Mouse (Mus musculus) myocyte (in vitro differentiated cells): ENCODE measurements around the gene S100a2. TPM values are rescaled to one million over a fixed set of nuclear protein-coding genes. Genes with fewer than 3 reads are reported as not detected.

Experiments
- H3K27me3 ChIP-seq: one replicate; pipeline ENCODE4 v1.6.1; 2011; ENCODE audit not compliant: control insufficient read depth, insufficient read depth, insufficient read length
- H3K36me3 ChIP-seq: one replicate; pipeline ENCODE4 v1.6.1; 2011; ENCODE audit not compliant: control insufficient read depth, insufficient read depth
- H3K4me2 ChIP-seq: one replicate; pipeline ENCODE4 v1.6.1; 2011; ENCODE audit warnings: low read depth, control low read depth
- H3K4me3 ChIP-seq: one replicate; pipeline ENCODE4 v1.5.1; 2011; ENCODE audit warnings: mild to moderate bottlenecking, control low read depth, moderate library complexity
- H3K79me2 ChIP-seq: one replicate; pipeline ENCODE4 v1.6.1; 2011; ENCODE audit not compliant: control insufficient read depth, insufficient read depth
- H3ac ChIP-seq: one replicate; pipeline ENCODE4 v1.6.1; 2011; ENCODE audit not compliant: control insufficient read depth, insufficient read length
- CEBPB ChIP-seq: IDR thresholded peaks from 2 replicates; pipeline ENCODE4 v1.6.1; 2011; ENCODE audit warnings: mild to moderate bottlenecking, moderate library complexity; ENCODE audit not compliant: poor library complexity, insufficient read depth, severe bottlenecking
- E2F4 ChIP-seq: IDR thresholded peaks from one replicate; pipeline ENCODE4 v1.6.1; 2011; ENCODE audit warnings: mild to moderate bottlenecking, control low read depth, moderate library complexity; ENCODE audit not compliant: insufficient read depth
- MAX ChIP-seq: IDR thresholded peaks from one replicate; pipeline ENCODE4 v1.6.1; 2011; ENCODE audit warnings: low read depth, mild to moderate bottlenecking, control low read depth
- MYOD1 ChIP-seq, 3 experiments: IDR thresholded peaks; one replicate each; pipeline ENCODE4 v1.6.1; 2011; ENCODE audit warnings: control low read depth in 2 of 3, low read depth in 2 of 3, mild to moderate bottlenecking in 2 of 3, moderate library complexity in 1 of 3; ENCODE audit not compliant: insufficient read length in 2 of 3, control insufficient read depth in 1 of 3
- MYOG ChIP-seq, 3 experiments: IDR thresholded peaks; one replicate each; pipeline ENCODE4 v1.6.1; 2011; ENCODE audit warnings: control low read depth in 2 of 3, low read depth in 2 of 3, mild to moderate bottlenecking in 2 of 3; ENCODE audit not compliant: insufficient read length in 2 of 3, control insufficient read depth in 1 of 3, insufficient read depth in 1 of 3
- POLR2A ChIP-seq: IDR thresholded peaks from one replicate; pipeline ENCODE4 v1.6.1; 2011; ENCODE audit warnings: low read depth, mild to moderate bottlenecking, control low read depth, moderate library complexity; ENCODE audit not compliant: insufficient read length
- POLR2AphosphoS2 ChIP-seq: IDR thresholded peaks from one replicate; pipeline ENCODE4 v1.6.1; 2011; ENCODE audit warnings: low read depth, control low read depth; ENCODE audit not compliant: insufficient read length
- REST ChIP-seq: IDR thresholded peaks from one replicate; pipeline ENCODE4 v1.6.1; 2011; ENCODE audit warnings: mild to moderate bottlenecking, control low read depth, moderate library complexity; ENCODE audit not compliant: insufficient read depth, insufficient read length
- SRF ChIP-seq: IDR thresholded peaks from one replicate; pipeline ENCODE4 v1.6.1; 2011; ENCODE audit warnings: low read depth; ENCODE audit not compliant: control insufficient read depth, insufficient read length
- TCF12 ChIP-seq: IDR thresholded peaks from one replicate; pipeline ENCODE4 v1.6.1; 2011; ENCODE audit warnings: mild to moderate bottlenecking, control low read depth; ENCODE audit not compliant: poor library complexity, insufficient read depth, severe bottlenecking
- TCF3 ChIP-seq: IDR thresholded peaks from one replicate; pipeline ENCODE4 v1.6.1; 2011; ENCODE audit warnings: low read depth, control low read depth; ENCODE audit not compliant: insufficient read length
- USF1 ChIP-seq: IDR thresholded peaks from one replicate; pipeline ENCODE4 v1.6.1; 2011; ENCODE audit warnings: low read depth, mild to moderate bottlenecking, control low read depth, moderate library complexity
- polyA plus RNA-seq: library from polyadenylated mRNA; unstranded; fragments of >200 nt; fragmentation: generic; extraction: Trizol; gene quantifications from one replicate; pipeline ENCODE4 v1.2.1, GENCODE M21; 2012; ENCODE audit warnings: missing spikeins

Gene S100a2
- polyA plus RNA-seq, 1 experiment = not detected

DNA sequence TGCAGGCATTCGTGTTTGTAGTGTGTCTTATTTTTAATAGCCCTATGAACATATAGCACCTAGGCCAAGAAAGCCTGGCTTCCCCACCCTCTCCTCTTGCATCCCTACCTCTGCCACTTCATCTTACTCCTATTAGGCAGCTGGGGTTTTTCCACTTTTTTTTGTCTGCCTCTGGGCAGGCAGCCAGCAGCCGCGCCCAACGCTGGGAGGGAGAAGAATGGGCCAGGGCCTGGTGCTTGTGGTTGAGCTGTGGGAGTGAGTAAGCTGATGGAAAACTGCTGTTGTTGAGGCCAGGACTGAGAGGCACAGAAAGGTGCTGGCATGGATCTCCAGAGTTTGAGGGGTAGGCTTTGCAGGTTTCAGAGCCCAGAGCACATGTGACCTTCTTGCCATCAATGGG, 14.4 kb downstream of the S100a2 start:
- TF ChIP-seq CEBPB (0 out of 2 replicates have a peak, but pooled peaks have one; percentile 3), POLR2A (peak; percentile 20), MAX (no peak), REST (no peak), MYOD1 (IDR thresholded peaks at IDR 0.05; ENCODE audit: control insufficient read depth in 1 of 3, insufficient read length in 2 of 3, low read depth in 2 of 3) (peak in 2 of 3 experiments; percentile 32 to 45), SRF (no peak), TCF3 (no peak), USF1 (peak; percentile 46), TCF12 (peak; percentile 38), POLR2AphosphoS2 (peak; percentile 49), MYOG (IDR thresholded peaks at IDR 0.05; ENCODE audit: control insufficient read depth in 1 of 3, insufficient read depth in 1 of 3, insufficient read length in 2 of 3, low read depth in 2 of 3) (peak in 2 of 3 experiments; percentile 4 to 68)
- no peaks in the 10 kb centered on the region for H3K27me3 ChIP-seq
- H3K79me2 ChIP-seq = peaks cover 31% of the 10 kb centered on the region
- no peaks in the 10 kb centered on the region for H3K36me3 ChIP-seq
- H3K4me2 ChIP-seq = peak overlapping the region; percentile 97
- H3ac ChIP-seq = no peak overlapping the region
- H3K4me3 ChIP-seq = peak overlapping the region; percentile 41

DNA sequence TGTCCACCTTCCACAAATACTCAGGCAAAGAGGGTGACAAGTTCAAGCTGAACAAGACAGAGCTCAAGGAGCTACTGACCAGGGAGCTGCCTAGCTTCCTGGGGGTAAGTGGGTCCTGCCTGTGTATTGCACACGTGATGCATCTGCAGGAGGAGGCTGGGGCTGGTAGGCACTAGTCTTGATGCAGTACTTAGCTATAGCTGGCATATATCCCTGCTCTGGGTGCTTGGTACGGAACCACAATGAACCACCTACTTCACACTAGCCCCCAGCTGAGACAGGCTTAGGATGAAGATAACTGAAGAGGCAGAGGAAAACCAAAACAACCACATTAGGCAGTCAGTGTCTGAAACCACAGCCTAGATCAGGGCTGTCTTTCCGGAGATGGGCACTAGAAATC, 15.0 kb downstream of the S100a2 start:
- peak overlapping the region; percentile 97 for H3K4me2 ChIP-seq
- peaks cover 31% of the 10 kb centered on the region for H3K79me2 ChIP-seq
- peak; percentile 85 for TF ChIP-seq USF1
- TF ChIP-seq POLR2A = peak; percentile 25
- peak; percentile 25 for TF ChIP-seq POLR2AphosphoS2
- TF ChIP-seq TCF12 = no peak
- no peak for TF ChIP-seq SRF
- no peak overlapping the region for H3ac ChIP-seq
- no peaks in the 10 kb centered on the region for H3K36me3 ChIP-seq
- H3K27me3 ChIP-seq = no peaks in the 10 kb centered on the region
- peak overlapping the region; percentile 41 for H3K4me3 ChIP-seq

DNA sequence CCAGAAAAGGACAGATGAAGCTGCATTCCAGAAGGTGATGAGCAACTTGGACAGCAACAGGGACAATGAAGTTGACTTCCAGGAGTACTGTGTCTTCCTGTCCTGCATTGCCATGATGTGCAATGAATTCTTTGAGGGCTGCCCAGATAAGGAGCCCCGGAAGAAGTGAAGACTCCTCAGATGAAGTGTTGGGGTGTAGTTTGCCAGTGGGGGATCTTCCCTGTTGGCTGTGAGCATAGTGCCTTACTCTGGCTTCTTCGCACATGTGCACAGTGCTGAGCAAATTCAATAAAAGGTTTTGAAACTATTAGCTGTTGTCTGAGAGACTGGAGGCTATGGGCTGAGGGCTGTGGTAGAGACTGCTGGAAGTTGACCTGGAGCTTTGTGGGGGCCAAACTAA, 15.7 kb downstream of the S100a2 start:
- H3K36me3 ChIP-seq = no peaks in the 10 kb centered on the region
- no peaks in the 10 kb centered on the region for H3K27me3 ChIP-seq
- TF ChIP-seq E2F4 = no peak
- TF ChIP-seq POLR2AphosphoS2 = peak; percentile 6
- peak overlapping the region; percentile 41 for H3K4me3 ChIP-seq
- peak overlapping the region; percentile 97 for H3K4me2 ChIP-seq
- no peak overlapping the region for H3ac ChIP-seq
- H3K79me2 ChIP-seq = peaks cover 31% of the 10 kb centered on the region

DNA sequence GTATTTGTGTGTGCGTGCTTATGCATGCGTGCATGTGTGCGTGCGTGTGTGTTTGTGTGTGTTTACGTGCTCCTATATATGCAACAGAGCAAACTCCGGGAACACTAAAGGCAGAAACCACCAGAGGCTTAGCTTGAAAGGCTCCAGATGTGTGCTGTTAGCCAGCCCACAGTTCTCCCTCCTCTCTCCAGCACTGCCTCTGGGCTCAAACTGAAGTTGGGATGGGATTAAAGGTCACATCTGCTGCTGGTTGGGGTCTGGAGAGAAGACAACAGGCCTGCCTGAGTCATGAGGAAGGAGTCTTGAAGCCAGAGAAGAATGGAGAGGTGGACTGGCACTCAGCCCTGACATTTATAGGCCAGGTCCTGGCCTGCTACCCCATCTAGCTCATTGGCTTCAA, 16.1 kb downstream of the S100a2 start:
- TF ChIP-seq USF1 (no peak), CEBPB (no peak), TCF3 (no peak), TCF12 (no peak)
- H3K4me3 ChIP-seq = peak overlapping the region; percentile 41

DNA sequence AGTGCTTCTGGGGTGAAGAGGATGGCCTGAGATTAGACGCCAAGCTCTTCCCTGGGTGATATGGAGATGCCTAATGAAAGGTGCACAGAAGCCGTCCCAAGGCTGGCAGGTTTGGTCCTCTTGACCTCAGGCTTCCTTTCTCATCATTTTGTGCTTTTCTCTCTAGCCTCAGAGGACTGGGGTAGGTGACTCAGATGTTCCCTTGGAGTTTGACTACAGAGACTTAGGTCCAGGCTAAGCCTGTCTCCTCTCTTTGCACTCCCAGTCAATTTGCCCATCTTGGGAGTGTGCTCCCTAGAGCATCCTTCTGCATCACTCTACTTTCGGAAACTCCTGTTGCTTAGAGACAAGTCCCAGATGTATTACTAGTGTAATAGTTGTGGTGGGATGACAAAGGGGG, 17.3 kb downstream of the S100a2 start:
- TF ChIP-seq POLR2A = peak; percentile 28
- TF ChIP-seq MYOD1 (IDR thresholded peaks at IDR 0.05; ENCODE audit: control insufficient read depth in 1 of 3, insufficient read length in 2 of 3, low read depth in 2 of 3) = no peak
- TF ChIP-seq USF1 = no peak
- TF ChIP-seq REST = no peak
- no peak for TF ChIP-seq CEBPB
- no peak for TF ChIP-seq TCF12
- no peak for TF ChIP-seq E2F4
- peak; percentile 36 for TF ChIP-seq POLR2AphosphoS2
- TF ChIP-seq MAX = no peak
- TF ChIP-seq SRF = no peak
- no peak for TF ChIP-seq MYOG (IDR thresholded peaks at IDR 0.05; ENCODE audit: control insufficient read depth in 1 of 3, insufficient read depth in 1 of 3, insufficient read length in 2 of 3, low read depth in 2 of 3)
- TF ChIP-seq TCF3 = no peak
- H3ac ChIP-seq = no peak overlapping the region
- no peaks in the 10 kb centered on the region for H3K27me3 ChIP-seq
- peaks cover 31% of the 10 kb centered on the region for H3K79me2 ChIP-seq
- H3K4me2 ChIP-seq = no peak overlapping the region
- H3K4me3 ChIP-seq = no peak overlapping the region
- H3K36me3 ChIP-seq = no peaks in the 10 kb centered on the region

More for the DNA sequence above, 16.1 kb downstream of the S100a2 start:
- no peaks in the 10 kb centered on the region for H3K36me3 ChIP-seq
- H3ac ChIP-seq = no peak overlapping the region
- H3K27me3 ChIP-seq = no peaks in the 10 kb centered on the region
- H3K4me2 ChIP-seq = peak overlapping the region; percentile 97
- H3K79me2 ChIP-seq = peaks cover 31% of the 10 kb centered on the region
